Mouse (Mus musculus): Measurements from ENCODE around the gene Izumo1.

- TF ChIP-seq CTCF (IDR thresholded peaks at IDR 0.05; ENCODE audit: low read depth, low read length) (no peak), POLR2A (IDR thresholded peaks at IDR 0.05; ENCODE audit: borderline replicate concordance, low read depth, low read length) (no peak)
Observed at GRCm38 (mm10) chr7:45616277-45616676, 5.3 kb upstream of the Izumo1 start.

Data from bone marrow macrophage, adult 2 months (primary cell).